Mouse (Mus musculus) macrophage (primary cell): ENCODE data around the gene Gm20909. TPM values are rescaled to one million over a fixed set of nuclear protein-coding genes. Genes with fewer than 3 reads are reported as not detected.
"Not testable (repeated sequence)": the region's sequence is repeated elsewhere in the genome, so short reads cannot be mapped to it uniquely, and the experiment has no call there.

Source experiments
- H3K27ac ChIP-seq: fragments of 350-480 bp; formaldehyde crosslinking; 2 replicates; pipeline ENCODE4 v1.9.0; 2021
- H3K36me3 ChIP-seq: fragments of 350-480 bp; formaldehyde crosslinking; 2 replicates; pipeline ENCODE4 v1.9.0; 2021; ENCODE audit errors: inconsistent target
- H3K4me3 ChIP-seq: fragments of 350-480 bp; formaldehyde crosslinking; 2 replicates; pipeline ENCODE4 v1.9.0; 2021; ENCODE audit errors: inconsistent target
- H3K79me2 ChIP-seq: fragments of 350-480 bp; formaldehyde crosslinking; 2 replicates; pipeline ENCODE4 v1.9.0; 2021; ENCODE audit errors: inconsistent target
- WGBS: methylation state at CpG from one replicate; pipeline ENCODE4 v1.1.7; 2026; ENCODE audit warnings: inconsistent platforms; ENCODE audit not compliant: missing documents; 5-methylcytosine and 5-hydroxymethylcytosine counted together
- polyA plus RNA-seq: library from polyadenylated mRNA; stranded (reverse); fragments of 250-400 nt; gene quantifications from 3 replicates; pipeline ENCODE4 v1.2.4, GENCODE M21; 2018; ENCODE audit warnings: inconsistent platforms
- total RNA-seq, 78 experiments: library from RNA; depleted of rRNA; stranded (reverse); fragments of 250-400 nt; gene quantifications; 1 replicate in 9 of 78; 2 replicates in 24 of 78; 3 replicates in 43 of 78; 4 replicates in 2 of 78; pipeline ENCODE4 v1.2.4; 2018; ENCODE audit warnings: inconsistent platforms in 56 of 78

The Gm20909 gene
- not detected for total RNA-seq (2018; cell fraction: chromatin; rRNA removed)
- total RNA-seq (2018; cell fraction: cytosol; rRNA removed) = not detected
- not detected for total RNA-seq (2018; cell fraction: nucleus; rRNA removed)
- not detected in 3 replicates for polyA plus RNA-seq

GRCm38 (mm10) chrY:21164270-21164669 lies at the start of gene Gm20909:
Gm20909 (plus strand) TSS chrY:21164570.
- WGBS = no CpG with 5 or more reads among the region's 4 CpGs
- H3K36me3 ChIP-seq, H3K4me3 ChIP-seq, H3K27ac ChIP-seq, H3K79me2 ChIP-seq: not testable (repeated sequence)

Other genes starting within 250 kb of the Gm20909 start
- not detected in 3 replicates for gene Gm29866, start 170.9 kb upstream of the Gm20909 start, polyA plus RNA-seq
- not detected in 3 replicates for gene Gm20865, start 77.0 kb downstream of the Gm20909 start, polyA plus RNA-seq